Mouse (Mus musculus): Measurements from ENCODE around the gene Galnt7. TPM values are rescaled to one million over a fixed set of nuclear protein-coding genes. Genes with fewer than 3 reads are reported as not detected.

The Galnt7 gene
- polyA plus RNA-seq, 1 experiment, result 26.1 TPM

GRCm38 (mm10) chr8:57498847-57499511 is 153.9 kb downstream of the Galnt7 start:
- H3K4me3 ChIP-seq (ENCODE audit: low read depth, low read length), result peak overlapping the region; percentile 50

GRCm38 (mm10) chr8:57498494-57498846 is 154.4 kb downstream of the Galnt7 start:
- Histone ChIP-seq H3K4me3 (ENCODE audit: low read depth, low read length) (no peak overlapping the region), H3K27me3 (ENCODE audit: control insufficient read depth, insufficient read depth, low read length, poor library complexity, severe bottlenecking) (no peaks in the 10 kb centered on the region), H3K27ac (ENCODE audit: insufficient read depth, low read length) (peak overlapping the region; percentile 84), H3K36me3 (ENCODE audit: control insufficient read depth, insufficient read depth, low read length, poor library complexity, severe bottlenecking) (peaks cover 18% of the 10 kb centered on the region), H3K9ac (ENCODE audit: low read depth, poor library complexity, severe bottlenecking) (peak overlapping the region; percentile 29), H3K9me3 (replicated peaks; ENCODE audit: control insufficient read depth, insufficient read depth, low read length, poor library complexity, severe bottlenecking) (no peaks in the 10 kb centered on the region), H3K4me1 (ENCODE audit: control insufficient read depth, insufficient read depth, low read length) (peaks cover 2% of the 10 kb centered on the region)
- TF ChIP-seq EP300 (IDR thresholded peaks at IDR 0.05; ENCODE audit: insufficient read depth, low read depth, low read length) (no peak), POLR2A (IDR thresholded peaks at IDR 0.05; ENCODE audit: insufficient read depth, low read length) (no peak), CTCF (IDR thresholded peaks at IDR 0.05; ENCODE audit: low read depth, low read length) (no peak)

More at GRCm38 (mm10) chr8:57498847-57499511, 153.9 kb downstream of the Galnt7 start:
- Histone ChIP-seq H3K9ac (ENCODE audit: low read depth, poor library complexity, severe bottlenecking) (peak overlapping the region; percentile 29), H3K27me3 (ENCODE audit: control insufficient read depth, insufficient read depth, low read length, poor library complexity, severe bottlenecking) (no peaks in the 10 kb centered on the region), H3K27ac (ENCODE audit: insufficient read depth, low read length) (peak overlapping the region; percentile 84), H3K4me1 (ENCODE audit: control insufficient read depth, insufficient read depth, low read length) (no peaks in the 10 kb centered on the region), H3K9me3 (replicated peaks; ENCODE audit: control insufficient read depth, insufficient read depth, low read length, poor library complexity, severe bottlenecking) (peaks cover 3% of the 10 kb centered on the region; the same call in 1 of the 2 replicates), H3K36me3 (ENCODE audit: control insufficient read depth, insufficient read depth, low read length, poor library complexity, severe bottlenecking) (peaks cover 14% of the 10 kb centered on the region)
- TF ChIP-seq CTCF (IDR thresholded peaks at IDR 0.05; ENCODE audit: low read depth, low read length) (no peak), POLR2A (IDR thresholded peaks at IDR 0.05; ENCODE audit: insufficient read depth, low read length) (no peak), EP300 (IDR thresholded peaks at IDR 0.05; ENCODE audit: insufficient read depth, low read depth, low read length) (no peak)

- H3K4me3 ChIP-seq (ENCODE audit: low read depth, low read length), result 0 out of 2 replicates have a peak overlapping the region, but pooled peaks have one; percentile 15
- no peaks in the 10 kb centered on the region for H3K27me3 ChIP-seq (ENCODE audit: control insufficient read depth, insufficient read depth, low read length, poor library complexity, severe bottlenecking)
- H3K9me3 ChIP-seq (replicated peaks; ENCODE audit: control insufficient read depth, insufficient read depth, low read length, poor library complexity, severe bottlenecking), result no peaks in the 10 kb centered on the region
- H3K9ac ChIP-seq (ENCODE audit: low read depth, poor library complexity, severe bottlenecking), result no peak overlapping the region
- H3K36me3 ChIP-seq (ENCODE audit: control insufficient read depth, insufficient read depth, low read length, poor library complexity, severe bottlenecking), result peaks cover 25% of the 10 kb centered on the region
- TF ChIP-seq EP300 (IDR thresholded peaks at IDR 0.05; ENCODE audit: insufficient read depth, low read depth, low read length), result no peak
- H3K4me1 ChIP-seq (ENCODE audit: control insufficient read depth, insufficient read depth, low read length), result peaks cover 2% of the 10 kb centered on the region
- peak overlapping the region; percentile 60 for H3K27ac ChIP-seq (ENCODE audit: insufficient read depth, low read length)
Observed at GRCm38 (mm10) chr8:57491873-57492272, 161.0 kb downstream of the Galnt7 start.

GRCm38 (mm10) chr8:57489896-57490295 is 162.9 kb downstream of the Galnt7 start:
- Histone ChIP-seq H3K4me1 (ENCODE audit: control insufficient read depth, insufficient read depth, low read length) (peaks cover 2% of the 10 kb centered on the region), H3K36me3 (ENCODE audit: control insufficient read depth, insufficient read depth, low read length, poor library complexity, severe bottlenecking) (peaks cover 27% of the 10 kb centered on the region), H3K4me3 (ENCODE audit: low read depth, low read length) (no peak overlapping the region; the same call in 1 of the 2 replicates), H3K27ac (ENCODE audit: insufficient read depth, low read length) (peak overlapping the region; percentile 100), H3K9ac (ENCODE audit: low read depth, poor library complexity, severe bottlenecking) (peak overlapping the region; percentile 92), H3K27me3 (ENCODE audit: control insufficient read depth, insufficient read depth, low read length, poor library complexity, severe bottlenecking) (no peaks in the 10 kb centered on the region), H3K9me3 (replicated peaks; ENCODE audit: control insufficient read depth, insufficient read depth, low read length, poor library complexity, severe bottlenecking) (no peaks in the 10 kb centered on the region)
- TF ChIP-seq EP300 (IDR thresholded peaks at IDR 0.05; ENCODE audit: insufficient read depth, low read depth, low read length) (0 out of 2 replicates have a peak, but pooled peaks have one; percentile 44), POLR2A (IDR thresholded peaks at IDR 0.05; ENCODE audit: insufficient read depth, low read length) (no peak), CTCF (IDR thresholded peaks at IDR 0.05; ENCODE audit: low read depth, low read length) (no peak)

- TF ChIP-seq POLR2A (IDR thresholded peaks at IDR 0.05; ENCODE audit: insufficient read depth, low read length), result no peak
- no peak for TF ChIP-seq CTCF (IDR thresholded peaks at IDR 0.05; ENCODE audit: low read depth, low read length)
- TF ChIP-seq EP300 (IDR thresholded peaks at IDR 0.05; ENCODE audit: insufficient read depth, low read depth, low read length), result no peak
- peak overlapping the region; percentile 92 for H3K9ac ChIP-seq (ENCODE audit: low read depth, poor library complexity, severe bottlenecking)
- peak overlapping the region; percentile 100 for H3K27ac ChIP-seq (ENCODE audit: insufficient read depth, low read length)
- peak overlapping the region; percentile 30; the same call in 1 of the 2 replicates for H3K4me3 ChIP-seq (ENCODE audit: low read depth, low read length)
- no peaks in the 10 kb centered on the region for H3K9me3 ChIP-seq (replicated peaks; ENCODE audit: control insufficient read depth, insufficient read depth, low read length, poor library complexity, severe bottlenecking)
- peaks cover 2% of the 10 kb centered on the region for H3K4me1 ChIP-seq (ENCODE audit: control insufficient read depth, insufficient read depth, low read length)
- H3K27me3 ChIP-seq (ENCODE audit: control insufficient read depth, insufficient read depth, low read length, poor library complexity, severe bottlenecking), result no peaks in the 10 kb centered on the region
- peaks cover 26% of the 10 kb centered on the region for H3K36me3 ChIP-seq (ENCODE audit: control insufficient read depth, insufficient read depth, low read length, poor library complexity, severe bottlenecking)
Observed at GRCm38 (mm10) chr8:57489366-57489765, 163.5 kb downstream of the Galnt7 start.

- peak overlapping the region; percentile 90 for H3K27ac ChIP-seq (ENCODE audit: insufficient read depth, low read length)
- TF ChIP-seq CTCF (IDR thresholded peaks at IDR 0.05; ENCODE audit: low read depth, low read length), result no peak
- TF ChIP-seq POLR2A (IDR thresholded peaks at IDR 0.05; ENCODE audit: insufficient read depth, low read length), result no peak
- H3K27me3 ChIP-seq (ENCODE audit: control insufficient read depth, insufficient read depth, low read length, poor library complexity, severe bottlenecking), result no peaks in the 10 kb centered on the region
- no peaks in the 10 kb centered on the region for H3K4me1 ChIP-seq (ENCODE audit: control insufficient read depth, insufficient read depth, low read length)
- no peaks in the 10 kb centered on the region for H3K9me3 ChIP-seq (replicated peaks; ENCODE audit: control insufficient read depth, insufficient read depth, low read length, poor library complexity, severe bottlenecking)
- peak overlapping the region; percentile 98 for H3K4me3 ChIP-seq (ENCODE audit: low read depth, low read length)
- H3K36me3 ChIP-seq (ENCODE audit: control insufficient read depth, insufficient read depth, low read length, poor library complexity, severe bottlenecking), result peaks cover 22% of the 10 kb centered on the region
- H3K9ac ChIP-seq (ENCODE audit: low read depth, poor library complexity, severe bottlenecking), result peak overlapping the region; percentile 92
Observed at GRCm38 (mm10) chr8:57488312-57488765, 164.5 kb downstream of the Galnt7 start.

Data from ES-Bruce4 (cell line).